Comparison of ENCODE assay signal across 8 mouse cellular contexts in the genomic region with DNA sequence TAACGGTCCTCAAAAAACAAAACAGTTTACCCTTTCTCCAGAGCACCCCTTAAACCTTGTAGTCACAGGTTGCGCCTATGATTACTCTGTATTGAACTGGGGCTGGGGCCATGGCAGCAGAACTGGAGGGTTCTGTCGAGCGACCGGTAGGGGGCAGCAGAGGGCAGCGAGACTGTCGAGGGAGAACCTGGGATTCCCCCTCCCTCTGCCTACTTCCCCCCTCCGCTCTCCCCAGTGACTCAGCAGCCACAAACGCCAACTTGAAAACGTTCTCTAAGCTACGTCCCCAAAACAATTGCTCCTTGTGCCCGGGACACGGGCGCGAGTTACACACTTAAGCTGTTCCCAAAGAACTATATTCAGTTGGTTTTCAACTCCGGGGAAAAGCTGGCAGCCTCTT. TPM values are rescaled to one million over a fixed set of nuclear protein-coding genes. Genes with fewer than 3 reads are reported as not detected.
DNase-seq lines count a peak whose midpoint lies in the region; ATAC-seq lines count a peak whose summit lies in the region.

No protein-coding gene starts in this region.

- no peaks in the 10 kb centered on the region for H3K36me3 ChIP-seq in hindbrain, embryonic 13.5 days

- ATAC-seq in hindbrain, embryonic 13.5 days (ENCODE audit: low FRiP score), result peak; percentile 55

- H3K4me3 ChIP-seq in hindbrain, embryonic 13.5 days, result no peak overlapping the region

- WGBS in hindbrain, embryonic 13.5 days, result 2% methylated on average over 16 of the region's 16 CpGs

- H3K27ac ChIP-seq in hindbrain, embryonic 13.5 days, result no peak overlapping the region

- H3K4me1 ChIP-seq in hindbrain, embryonic 13.5 days (replicated peaks), result peaks cover 20% of the 10 kb centered on the region

- peak; percentile 93 for DNase-seq in NIH3T3 (ENCODE audit: low read depth)
- DNase-seq in cerebellum, postnatal 10 days, result peak; percentile 97 to 99
- DNase-seq in frontal cortex, postnatal 14 days (ENCODE audit: low spot score in 2 of 2), result peak; percentile 68 to 87
- DNase-seq in layer of hippocampus, postnatal 14 days (ENCODE audit: low spot score in 2 of 2), result peak; percentile 85 to 89
- peak; percentile 95 for DNase-seq in lung, postnatal 14 days
- peak; percentile 77 for DNase-seq in retina, adult 2 months (ENCODE audit: low read depth, low spot score)
- DNase-seq in thymus, postnatal 25 days, result peak; percentile 93

- H3K4me2 ChIP-seq in hindbrain, embryonic 13.5 days, result peak overlapping the region; percentile 40

- H3K27me3 ChIP-seq in hindbrain, embryonic 13.5 days, result peaks cover 14% of the 10 kb centered on the region; the same call in 1 of the 2 replicates

- no peaks in the 10 kb centered on the region for H3K9me3 ChIP-seq in hindbrain, embryonic 13.5 days

- no peak overlapping the region for H3K9ac ChIP-seq in hindbrain, embryonic 13.5 days

RNA-seq across cellular contexts. Expression of a gene that starts 4.5 kb away (rescaled TPM):
- polyA plus RNA-seq in hindbrain, embryonic 13.5 days (2015; fragmentation: Nextera tagmentation; extraction: Ambion mirVana), result 1.4 and 1.7 TPM in 2 replicates
- total RNA-seq in layer of hippocampus, postnatal 14 days (2021), result 1 to 10 TPM in 1 of 2 experiments, under 1 TPM in 1; 0.86 to 1.3 TPM

RNA-seq across cellular contexts. Expression of a gene that starts 57.0 kb away (rescaled TPM):
- polyA plus RNA-seq in hindbrain, embryonic 13.5 days (2015; fragmentation: Nextera tagmentation; extraction: Ambion mirVana), result 5.1 and 5.7 TPM in 2 replicates
- 1 to 10 TPM; 1.7 to 2.4 TPM for total RNA-seq in layer of hippocampus, postnatal 14 days (2021)
